Mouse (Mus musculus) layer of hippocampus, adult 11-12 months (tissue): ENCODE measurements around the gene Tnip3.

Experiments
- DNase-seq: peaks from one replicate; pipeline ENCODE4 v3.0.0; 2022; ENCODE audit warnings: low spot score

The Tnip3 gene

GRCm38 (mm10) chr6:65584870-65585332 lies 59.8 kb downstream of the Tnip3 start:
- DNase-seq, result peak; percentile 65

DNA sequence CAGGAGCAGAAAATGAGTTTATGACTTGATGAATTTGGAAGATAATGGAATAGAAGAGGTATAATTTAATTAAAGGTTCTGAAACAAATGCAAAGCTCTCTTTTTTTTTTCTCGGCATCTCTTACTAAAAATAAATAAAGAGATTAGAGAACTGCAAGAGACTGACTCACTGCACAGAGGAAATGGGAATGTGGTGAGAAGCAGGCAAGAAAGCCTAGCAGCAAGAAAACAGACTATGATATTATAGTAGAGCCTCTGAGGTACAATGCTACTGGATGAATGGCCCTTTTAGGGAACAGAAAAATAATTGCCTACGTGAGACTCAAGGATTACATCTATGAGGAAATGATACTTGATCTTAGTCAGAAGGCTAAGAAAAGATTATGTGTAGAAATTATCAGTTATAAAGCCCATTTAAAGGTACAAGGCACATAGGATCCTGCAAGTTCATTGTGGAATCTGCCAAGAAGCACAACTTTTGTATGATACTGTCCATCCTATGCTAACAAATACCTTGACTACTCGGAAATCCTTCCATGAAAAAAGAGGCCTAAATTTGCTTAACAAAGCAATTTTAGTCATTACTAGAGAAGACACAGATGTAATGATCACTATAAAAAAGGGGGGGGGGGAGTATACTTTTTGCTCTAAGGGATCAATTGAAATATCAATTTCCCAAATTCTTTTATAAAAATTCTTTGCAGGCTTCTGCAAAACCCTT lies 60.4 kb downstream of the Tnip3 start:
- no peak for DNase-seq

GRCm38 (mm10) chr6:65588847-65589246 lies 63.7 kb downstream of the Tnip3 start:
- no peak for DNase-seq

GRCm38 (mm10) chr6:65590018-65590417 lies 64.9 kb downstream of the Tnip3 start:
- no peak for DNase-seq

DNA sequence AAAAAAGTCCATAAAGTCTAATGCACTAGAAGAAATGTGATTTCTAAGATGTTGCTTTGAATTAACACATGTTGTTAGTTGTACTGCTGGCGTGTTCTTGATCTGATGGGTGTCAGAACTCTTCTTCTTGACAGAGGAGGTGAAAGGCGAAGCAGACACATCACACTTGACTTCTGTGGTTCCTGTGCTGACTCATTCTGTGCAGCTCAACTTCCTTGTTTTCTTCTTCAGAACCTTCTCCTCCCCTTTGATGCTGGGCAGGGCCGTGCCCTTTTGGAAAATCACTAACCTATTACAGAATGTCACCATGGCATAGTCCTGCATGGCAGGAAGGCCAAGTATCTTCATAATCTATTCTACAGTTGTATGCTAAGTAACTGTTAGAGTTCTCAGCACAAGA lies 69.1 kb downstream of the Tnip3 start:
- DNase-seq, result peak; percentile 8

DNA sequence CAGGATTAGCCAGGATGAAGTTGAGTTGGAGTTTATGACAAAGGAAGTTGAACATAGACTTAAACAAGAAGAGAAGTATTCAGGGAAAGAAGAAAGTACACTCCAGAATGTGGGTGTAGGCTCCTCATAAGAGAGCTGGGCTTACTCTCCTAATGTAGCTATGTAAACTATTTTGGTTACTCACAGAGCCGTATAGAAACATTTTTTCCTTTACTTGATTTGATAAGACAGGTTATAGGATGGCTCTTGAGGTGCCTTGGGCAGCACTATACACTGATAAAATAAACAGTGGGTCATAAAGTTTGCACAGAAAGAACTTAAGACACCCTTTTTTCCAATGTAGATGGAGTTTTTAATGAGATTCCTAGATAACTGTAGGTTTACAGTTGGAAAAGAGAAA lies 70.3 kb downstream of the Tnip3 start:
- DNase-seq, result no peak

DNA sequence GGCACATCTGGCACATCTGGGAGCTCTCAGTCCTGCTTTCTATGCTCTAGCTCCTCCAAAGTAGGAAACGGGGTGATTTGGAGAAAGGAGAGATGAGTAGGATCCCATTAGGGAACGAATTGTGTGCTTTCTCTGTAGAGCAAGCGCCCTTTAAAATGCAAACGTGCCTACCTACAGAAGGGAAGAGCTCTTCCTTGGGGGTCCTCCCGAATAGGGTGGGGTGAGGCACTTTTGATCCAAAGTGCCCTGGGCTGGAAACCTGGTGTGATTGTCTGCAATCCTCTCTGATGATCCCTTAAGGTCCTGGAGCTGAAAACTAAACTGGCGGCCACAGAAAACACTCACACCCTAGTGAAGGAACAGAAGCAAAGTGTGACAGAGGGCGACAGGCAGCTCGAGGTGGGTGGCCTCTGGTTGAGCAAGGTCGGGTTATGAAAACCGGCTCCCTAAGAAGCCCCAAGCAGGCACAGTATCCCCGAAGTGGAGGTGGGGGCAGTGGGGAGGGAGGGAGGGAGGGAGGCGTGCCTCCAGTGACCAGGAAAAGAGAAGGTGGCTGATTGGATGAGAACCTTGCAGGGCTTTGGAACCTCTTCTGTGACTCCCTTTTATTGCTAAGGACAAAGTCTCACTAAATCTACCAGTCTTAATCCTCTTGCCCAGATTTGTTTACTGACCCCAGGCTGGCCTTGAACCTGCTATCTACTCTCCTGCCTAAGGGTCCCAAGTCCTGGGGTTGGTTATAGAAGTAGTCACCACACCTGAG lies 72.1 kb downstream of the Tnip3 start:
- DNase-seq, result no peak

GRCm38 (mm10) chr6:65598522-65598921 lies 73.4 kb downstream of the Tnip3 start:
- no peak for DNase-seq

- DNase-seq, result no peak
These were observed 75.0 kb downstream of the Tnip3 start for GRCm38 (mm10) chr6:65599865-65600739.

DNA sequence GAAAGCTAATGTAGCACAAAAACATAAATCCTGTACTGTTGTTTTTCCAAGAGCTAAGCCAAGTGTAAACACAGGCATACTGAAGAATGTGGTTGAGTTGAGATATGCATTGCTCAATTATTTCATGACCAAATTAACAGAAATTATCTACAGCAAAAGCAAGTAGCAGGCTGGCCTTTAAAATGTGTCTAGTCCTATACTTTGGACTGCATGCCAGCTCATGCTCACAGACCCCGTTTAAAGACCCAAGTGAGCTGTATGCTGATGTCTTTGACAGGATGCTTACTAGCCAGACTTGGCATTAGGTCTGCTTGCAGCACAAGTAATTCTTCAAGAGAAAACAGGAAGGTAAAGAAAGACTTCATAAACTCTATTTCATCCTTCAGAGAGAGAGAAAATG lies 75.8 kb downstream of the Tnip3 start:
- DNase-seq, result no peak

- no peak for DNase-seq
These were observed 80.7 kb downstream of the Tnip3 start for GRCm38 (mm10) chr6:65605778-65606177.

GRCm38 (mm10) chr6:65606946-65607345 lies 81.8 kb downstream of the Tnip3 start:
- no peak for DNase-seq

DNA sequence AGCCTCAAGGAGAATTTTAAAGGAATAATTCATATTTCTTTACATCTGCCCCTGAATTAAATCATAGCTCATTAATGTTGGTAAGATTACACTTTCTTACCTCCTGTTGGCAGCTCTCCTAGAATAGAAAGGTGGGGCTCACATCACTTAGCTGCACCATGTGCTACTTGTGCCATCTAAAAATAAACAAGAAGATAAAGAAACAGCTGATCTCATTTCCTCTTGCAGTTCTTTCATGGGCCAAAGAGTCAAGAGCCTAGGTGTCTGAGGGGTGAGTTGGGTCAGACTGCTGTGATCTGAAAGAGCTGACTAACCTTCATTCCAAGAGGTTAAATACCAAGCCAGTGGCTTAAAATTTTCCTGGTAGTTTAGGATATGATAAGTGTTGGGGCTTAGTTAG lies 86.7 kb downstream of the Tnip3 start:
- no peak for DNase-seq

DNA sequence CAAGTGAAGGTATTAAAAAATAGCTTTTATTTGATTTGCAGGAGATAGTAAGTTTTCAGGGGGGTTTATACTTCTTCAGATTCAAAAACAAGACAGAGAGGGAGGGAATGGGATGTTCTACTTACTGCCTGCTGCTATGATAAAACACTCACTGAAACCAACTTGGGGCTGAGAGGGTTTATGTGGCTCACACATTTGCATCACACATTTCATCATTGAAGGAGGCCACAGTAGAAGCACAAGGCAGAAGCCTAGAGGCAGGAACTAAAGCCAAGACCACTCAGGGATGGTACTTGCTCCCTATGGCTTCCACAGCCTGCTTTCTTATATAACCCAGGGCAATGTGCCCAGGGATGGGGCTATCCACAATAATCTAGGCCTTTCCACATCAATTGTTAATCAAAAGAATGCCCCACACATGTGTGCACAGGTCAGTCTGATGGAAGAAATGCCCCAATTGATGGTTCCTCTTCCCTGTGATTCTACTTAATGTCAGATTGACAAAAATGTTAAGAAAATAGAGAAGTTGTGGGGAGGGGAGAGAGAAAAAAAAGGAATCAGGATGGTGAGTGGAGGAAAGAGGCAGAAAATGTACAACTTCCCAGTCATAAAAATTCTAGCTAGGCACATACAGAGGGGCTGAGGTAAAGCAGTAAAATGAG lies 88.9 kb downstream of the Tnip3 start:
- DNase-seq, result no peak

- DNase-seq, result no peak
These were observed 90.5 kb downstream of the Tnip3 start for GRCm38 (mm10) chr6:65615641-65616040.

GRCm38 (mm10) chr6:65621260-65621659 lies 96.1 kb downstream of the Tnip3 start:
- DNase-seq, result no peak

DNA sequence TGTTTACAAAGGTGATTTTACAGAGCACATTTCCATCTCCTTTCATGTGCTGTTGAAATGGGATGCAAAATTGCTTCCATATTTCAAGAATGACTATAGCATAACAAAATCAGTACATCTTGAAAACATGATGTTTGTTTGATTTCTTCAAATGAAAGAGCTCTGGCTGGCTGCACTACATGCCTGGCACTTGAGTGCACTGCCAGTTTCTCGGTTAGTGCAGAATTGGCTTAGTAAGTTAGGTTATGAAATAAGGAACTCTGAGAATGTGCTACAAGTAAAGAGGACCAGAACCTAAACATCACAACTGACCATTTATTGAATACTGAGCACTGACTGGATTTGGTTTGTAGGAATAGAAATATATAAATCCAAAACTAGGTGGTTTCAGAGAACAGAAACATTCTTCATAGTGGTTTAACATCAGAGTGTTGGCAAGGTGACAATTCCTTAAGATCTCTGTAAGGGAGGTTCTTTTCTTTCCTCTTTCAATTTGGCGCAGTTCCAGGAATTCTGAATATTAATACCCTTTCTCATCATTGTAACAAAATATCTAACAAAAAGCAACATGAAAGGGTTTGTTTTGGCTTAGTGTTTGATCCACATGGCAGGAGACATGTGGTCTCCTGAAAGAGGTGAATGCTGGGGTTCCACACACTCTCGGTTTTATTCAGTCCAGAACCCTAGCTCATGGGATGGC lies 98.1 kb downstream of the Tnip3 start:
- no peak for DNase-seq

DNA sequence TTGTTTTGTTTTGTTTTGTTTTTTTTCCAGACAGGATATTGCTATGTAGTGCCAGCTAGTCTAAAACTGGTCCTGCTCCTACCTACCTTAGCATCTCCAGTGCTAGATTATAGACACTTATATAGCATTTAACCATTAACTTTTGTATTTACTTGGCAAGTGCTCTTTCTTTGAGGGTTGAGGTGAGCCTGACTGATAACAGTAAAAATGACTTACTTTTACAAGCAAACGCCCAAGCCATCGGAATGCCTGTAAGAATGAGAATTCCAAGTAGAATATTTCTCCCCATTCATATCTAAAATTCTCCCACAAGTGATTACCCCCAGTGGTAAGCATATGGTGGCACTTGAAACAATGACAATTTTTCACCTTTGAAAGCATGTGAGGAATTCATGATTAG lies 105.5 kb downstream of the Tnip3 start:
- no peak for DNase-seq

- no peak for DNase-seq
These were observed 107.1 kb downstream of the Tnip3 start for GRCm38 (mm10) chr6:65632184-65632583.

GRCm38 (mm10) chr6:65642431-65642830 lies 117.3 kb downstream of the Tnip3 start:
- DNase-seq, result no peak

DNA sequence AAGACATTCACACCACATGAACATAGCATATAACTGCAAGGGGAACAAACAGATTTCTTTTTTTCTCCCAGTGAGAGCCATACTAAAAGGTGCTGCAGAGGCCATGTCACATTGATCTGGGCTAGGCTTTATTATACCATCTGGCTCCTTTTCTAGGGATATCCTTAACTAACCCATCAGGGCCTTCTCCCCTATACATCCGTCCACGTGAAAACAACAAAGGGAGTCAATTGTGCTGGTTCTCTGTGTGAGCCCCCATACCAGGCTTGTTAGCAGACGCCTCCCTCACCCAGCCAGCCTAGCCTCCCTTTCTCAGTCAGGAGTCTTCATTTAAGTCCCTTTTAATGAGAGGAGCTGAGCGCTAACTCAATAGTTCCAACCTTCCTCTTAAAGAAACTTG lies 119.0 kb downstream of the Tnip3 start:
- no peak for DNase-seq
